Mouse (Mus musculus): Measurements from ENCODE around the gene Tap2. TPM values are rescaled to one million over a fixed set of nuclear protein-coding genes. Genes with fewer than 3 reads are reported as not detected.

Tap2 gene
- polyA plus RNA-seq, 1 experiment: 18.8 TPM

- TF ChIP-seq EP300 (IDR thresholded peaks at IDR 0.05; ENCODE audit: insufficient read depth, low read depth, low read length) (no peak), CTCF (IDR thresholded peaks at IDR 0.05; ENCODE audit: low read depth, low read length) (peak; percentile 59), POLR2A (IDR thresholded peaks at IDR 0.05; ENCODE audit: insufficient read depth, low read length) (no peak)
- Histone ChIP-seq H3K27ac (ENCODE audit: insufficient read depth, low read length) (no peak overlapping the region), H3K9ac (ENCODE audit: low read depth, poor library complexity, severe bottlenecking) (no peak overlapping the region), H3K27me3 (ENCODE audit: control insufficient read depth, insufficient read depth, low read length, poor library complexity, severe bottlenecking) (no peaks in the 10 kb centered on the region), H3K9me3 (replicated peaks; ENCODE audit: control insufficient read depth, insufficient read depth, low read length, poor library complexity, severe bottlenecking) (no peaks in the 10 kb centered on the region), H3K36me3 (ENCODE audit: control insufficient read depth, insufficient read depth, low read length, poor library complexity, severe bottlenecking) (no peaks in the 10 kb centered on the region), H3K4me1 (ENCODE audit: control insufficient read depth, insufficient read depth, low read length) (no peaks in the 10 kb centered on the region), H3K4me3 (ENCODE audit: low read depth, low read length) (no peak overlapping the region)
These were observed 48.3 kb downstream of the Tap2 start for GRCm38 (mm10) chr17:34251666-34252065.

GRCm38 (mm10) chr17:34256501-34256900 is 53.2 kb downstream of the Tap2 start:
- no peaks in the 10 kb centered on the region for H3K36me3 ChIP-seq (ENCODE audit: control insufficient read depth, insufficient read depth, low read length, poor library complexity, severe bottlenecking)
- no peaks in the 10 kb centered on the region for H3K27me3 ChIP-seq (ENCODE audit: control insufficient read depth, insufficient read depth, low read length, poor library complexity, severe bottlenecking)
- no peak for TF ChIP-seq EP300 (IDR thresholded peaks at IDR 0.05; ENCODE audit: insufficient read depth, low read depth, low read length)
- TF ChIP-seq POLR2A (IDR thresholded peaks at IDR 0.05; ENCODE audit: insufficient read depth, low read length): no peak
- TF ChIP-seq CTCF (IDR thresholded peaks at IDR 0.05; ENCODE audit: low read depth, low read length): no peak
- no peak overlapping the region for H3K27ac ChIP-seq (ENCODE audit: insufficient read depth, low read length)
- no peaks in the 10 kb centered on the region for H3K9me3 ChIP-seq (replicated peaks; ENCODE audit: control insufficient read depth, insufficient read depth, low read length, poor library complexity, severe bottlenecking)
- H3K4me3 ChIP-seq (ENCODE audit: low read depth, low read length): no peak overlapping the region
- no peaks in the 10 kb centered on the region for H3K4me1 ChIP-seq (ENCODE audit: control insufficient read depth, insufficient read depth, low read length)
- no peak overlapping the region for H3K9ac ChIP-seq (ENCODE audit: low read depth, poor library complexity, severe bottlenecking)

- H3K9ac ChIP-seq (ENCODE audit: low read depth, poor library complexity, severe bottlenecking): no peak within 1 kb of the TSS
- TF ChIP-seq EP300 (IDR thresholded peaks at IDR 0.05; ENCODE audit: insufficient read depth, low read depth, low read length) (no peak), CTCF (IDR thresholded peaks at IDR 0.05; ENCODE audit: low read depth, low read length) (no peak), POLR2A (IDR thresholded peaks at IDR 0.05; ENCODE audit: insufficient read depth, low read length) (no peak)
- no peaks in the 10 kb centered on the region for H3K36me3 ChIP-seq (ENCODE audit: control insufficient read depth, insufficient read depth, low read length, poor library complexity, severe bottlenecking)
- no peaks in the 10 kb centered on the region for H3K9me3 ChIP-seq (replicated peaks; ENCODE audit: control insufficient read depth, insufficient read depth, low read length, poor library complexity, severe bottlenecking)
- no peak within 1 kb of the TSS for H3K4me3 ChIP-seq (ENCODE audit: low read depth, low read length)
- H3K27ac ChIP-seq (ENCODE audit: insufficient read depth, low read length): no peak within 1 kb of the TSS
- H3K4me1 ChIP-seq (ENCODE audit: control insufficient read depth, insufficient read depth, low read length): no peaks in the 10 kb centered on the region
- H3K27me3 ChIP-seq (ENCODE audit: control insufficient read depth, insufficient read depth, low read length, poor library complexity, severe bottlenecking): no peaks in the 10 kb centered on the region
These were observed 54.5 kb downstream of the Tap2 start, which contains the start of gene H2-Ab1 for GRCm38 (mm10) chr17:34257594-34258375. Gene H2-Ab1 (plus strand): TSS chr17:34257689.

- H3K36me3 ChIP-seq (ENCODE audit: control insufficient read depth, insufficient read depth, low read length, poor library complexity, severe bottlenecking): no peaks in the 10 kb centered on the region
- H3K4me1 ChIP-seq (ENCODE audit: control insufficient read depth, insufficient read depth, low read length): no peaks in the 10 kb centered on the region
- no peak for TF ChIP-seq CTCF (IDR thresholded peaks at IDR 0.05; ENCODE audit: low read depth, low read length)
- TF ChIP-seq EP300 (IDR thresholded peaks at IDR 0.05; ENCODE audit: insufficient read depth, low read depth, low read length): no peak
- TF ChIP-seq POLR2A (IDR thresholded peaks at IDR 0.05; ENCODE audit: insufficient read depth, low read length): no peak
- no peaks in the 10 kb centered on the region for H3K9me3 ChIP-seq (replicated peaks; ENCODE audit: control insufficient read depth, insufficient read depth, low read length, poor library complexity, severe bottlenecking)
- no peak overlapping the region for H3K27ac ChIP-seq (ENCODE audit: insufficient read depth, low read length)
- 0 out of 2 replicates have a peak, but pooled peaks cover 5% of the 10 kb centered on the region for H3K27me3 ChIP-seq (ENCODE audit: control insufficient read depth, insufficient read depth, low read length, poor library complexity, severe bottlenecking)
- no peak overlapping the region for H3K4me3 ChIP-seq (ENCODE audit: low read depth, low read length)
- no peak overlapping the region for H3K9ac ChIP-seq (ENCODE audit: low read depth, poor library complexity, severe bottlenecking)
These were observed 57.2 kb downstream of the Tap2 start for GRCm38 (mm10) chr17:34260551-34260950.

- Histone ChIP-seq H3K9ac (ENCODE audit: low read depth, poor library complexity, severe bottlenecking) (no peak overlapping the region), H3K4me3 (ENCODE audit: low read depth, low read length) (no peak overlapping the region), H3K4me1 (ENCODE audit: control insufficient read depth, insufficient read depth, low read length) (no peaks in the 10 kb centered on the region), H3K27ac (ENCODE audit: insufficient read depth, low read length) (no peak overlapping the region), H3K36me3 (ENCODE audit: control insufficient read depth, insufficient read depth, low read length, poor library complexity, severe bottlenecking) (no peaks in the 10 kb centered on the region), H3K9me3 (replicated peaks; ENCODE audit: control insufficient read depth, insufficient read depth, low read length, poor library complexity, severe bottlenecking) (no peaks in the 10 kb centered on the region), H3K27me3 (ENCODE audit: control insufficient read depth, insufficient read depth, low read length, poor library complexity, severe bottlenecking) (0 out of 2 replicates have a peak, but pooled peaks cover 5% of the 10 kb centered on the region)
- no peak for TF ChIP-seq POLR2A (IDR thresholded peaks at IDR 0.05; ENCODE audit: insufficient read depth, low read length)
- TF ChIP-seq EP300 (IDR thresholded peaks at IDR 0.05; ENCODE audit: insufficient read depth, low read depth, low read length): no peak
- TF ChIP-seq CTCF (IDR thresholded peaks at IDR 0.05; ENCODE audit: low read depth, low read length): no peak
These were observed 58.2 kb downstream of the Tap2 start for GRCm38 (mm10) chr17:34261502-34261901.

- TF ChIP-seq POLR2A (IDR thresholded peaks at IDR 0.05; ENCODE audit: insufficient read depth, low read length): no peak
- TF ChIP-seq CTCF (IDR thresholded peaks at IDR 0.05; ENCODE audit: low read depth, low read length): no peak
- no peak for TF ChIP-seq EP300 (IDR thresholded peaks at IDR 0.05; ENCODE audit: insufficient read depth, low read depth, low read length)
- 0 out of 2 replicates have a peak, but pooled peaks cover 5% of the 10 kb centered on the region for H3K27me3 ChIP-seq (ENCODE audit: control insufficient read depth, insufficient read depth, low read length, poor library complexity, severe bottlenecking)
- no peak overlapping the region for H3K9ac ChIP-seq (ENCODE audit: low read depth, poor library complexity, severe bottlenecking)
These were observed 59.7 kb downstream of the Tap2 start for GRCm38 (mm10) chr17:34263068-34263467.

More at GRCm38 (mm10) chr17:34263068-34263467, 59.7 kb downstream of the Tap2 start:
- no peak overlapping the region for H3K27ac ChIP-seq (ENCODE audit: insufficient read depth, low read length)
- H3K4me3 ChIP-seq (ENCODE audit: low read depth, low read length): peak overlapping the region; percentile 65
- H3K4me1 ChIP-seq (ENCODE audit: control insufficient read depth, insufficient read depth, low read length): no peaks in the 10 kb centered on the region
- no peaks in the 10 kb centered on the region for H3K36me3 ChIP-seq (ENCODE audit: control insufficient read depth, insufficient read depth, low read length, poor library complexity, severe bottlenecking)
- no peaks in the 10 kb centered on the region for H3K9me3 ChIP-seq (replicated peaks; ENCODE audit: control insufficient read depth, insufficient read depth, low read length, poor library complexity, severe bottlenecking)

All from ES-Bruce4 (cell line).